Mouse (Mus musculus) forebrain, embryonic 15.5 days (tissue): ENCODE measurements at regions not wholly inside any gene's neighbourhood (a gene's known extent, or its start where the extent isn't known, plus 50 kb on each side); places are given as distances from the start of the nearest gene placed in this dataset.
"Not testable (repeated sequence)": the region's sequence is repeated elsewhere in the genome, so short reads cannot be mapped to it uniquely, and the experiment has no call there.

Experiments
- ATAC-seq: fragments of 200-750 bp; cut with Nextera tagmentation; replicated peaks from 2 replicates; pipeline ENCODE4 v1.8.0; 2017; ENCODE audit warnings: mild to moderate bottlenecking, moderate TSS enrichment, moderate library complexity
- H3K27ac ChIP-seq: fragments of 300-500 bp; sonication (generic); replicated peaks from 2 replicates; pipeline ENCODE4 v1.5.1; 2015; ENCODE audit warnings: mild to moderate bottlenecking, inconsistent platforms
- H3K27me3 ChIP-seq: fragments of 300-500 bp; sonication (generic); 2 replicates; pipeline ENCODE4 v1.6.1; 2015; ENCODE audit warnings: inconsistent platforms
- H3K36me3 ChIP-seq: fragments of 300-500 bp; sonication (generic); 2 replicates; pipeline ENCODE4 v1.6.1; 2015; ENCODE audit warnings: mild to moderate bottlenecking, inconsistent platforms
- H3K4me1 ChIP-seq: fragments of 300-500 bp; sonication (generic); 2 replicates; pipeline ENCODE4 v1.6.1; 2015; ENCODE audit warnings: inconsistent platforms
- H3K4me2 ChIP-seq: fragments of 300-500 bp; sonication (generic); replicated peaks from 2 replicates; pipeline ENCODE4 v1.6.1; 2015; ENCODE audit warnings: mild to moderate bottlenecking, inconsistent platforms
- H3K4me3 ChIP-seq: fragments of 300-500 bp; sonication (generic); 2 replicates; pipeline ENCODE4 v1.5.1; 2015; ENCODE audit warnings: mild to moderate bottlenecking, inconsistent platforms
- H3K9ac ChIP-seq: fragments of 300-500 bp; sonication (generic); replicated peaks from 2 replicates; pipeline ENCODE4 v1.6.1; 2015; ENCODE audit warnings: mild to moderate bottlenecking, inconsistent platforms
- H3K9me3 ChIP-seq: fragments of 300-500 bp; sonication (generic); 2 replicates; pipeline ENCODE4 v1.6.1; 2016; ENCODE audit warnings: inconsistent platforms
- WGBS: fragments of 180-500 bp; shearing (Covaris S2); methylation state at CpG from one replicate; pipeline ENCODE4 v1.1.7; 2015; ENCODE audit warnings: mixed read lengths; 5-methylcytosine and 5-hydroxymethylcytosine counted together

DNA sequence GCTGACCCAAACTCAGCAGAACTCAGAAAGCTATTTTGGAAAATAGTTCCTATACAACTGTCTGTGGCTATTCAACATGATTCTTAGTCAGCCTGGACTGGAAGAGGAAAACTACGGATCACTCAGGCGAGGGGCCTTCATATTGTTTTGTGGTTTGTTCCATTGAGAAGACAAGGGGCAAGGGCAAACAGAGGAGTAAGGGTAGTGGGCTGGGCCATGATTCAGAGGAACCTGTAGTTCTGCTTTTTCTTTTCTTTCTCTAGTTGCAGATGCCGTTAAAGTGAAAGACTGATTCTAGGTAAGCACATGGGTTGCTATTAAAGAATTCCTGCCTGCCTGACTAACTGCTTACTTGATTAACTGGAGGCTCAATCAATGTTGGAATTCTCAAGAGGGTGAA is 129.8 kb upstream of the Teddm2 start:
- Histone ChIP-seq H3K4me2 (no peak overlapping the region), H3K27me3 (no peaks in the 10 kb centered on the region), H3K36me3 (no peaks in the 10 kb centered on the region), H3K4me1 (no peaks in the 10 kb centered on the region), H3K9ac (no peak overlapping the region), H3K9me3 (no peaks in the 10 kb centered on the region), H3K27ac (no peak overlapping the region), H3K4me3 (no peak overlapping the region)
- ATAC-seq, result no peak
- WGBS, result 72% methylated on average over 3 of the region's 3 CpGs

GRCm38 (mm10) chr1:154032669-154033099 is 132.7 kb upstream of the Teddm2 start:
- Histone ChIP-seq H3K9ac (no peak overlapping the region), H3K9me3 (no peaks in the 10 kb centered on the region), H3K27ac (no peak overlapping the region), H3K4me3 (no peak overlapping the region), H3K27me3 (no peaks in the 10 kb centered on the region), H3K36me3 (no peaks in the 10 kb centered on the region), H3K4me2 (0 out of 2 replicates have a peak overlapping the region, but pooled peaks have one; percentile 16), H3K4me1 (no peaks in the 10 kb centered on the region)
- no peak for ATAC-seq
- 21% methylated on average over 14 of the region's 14 CpGs for WGBS

DNA sequence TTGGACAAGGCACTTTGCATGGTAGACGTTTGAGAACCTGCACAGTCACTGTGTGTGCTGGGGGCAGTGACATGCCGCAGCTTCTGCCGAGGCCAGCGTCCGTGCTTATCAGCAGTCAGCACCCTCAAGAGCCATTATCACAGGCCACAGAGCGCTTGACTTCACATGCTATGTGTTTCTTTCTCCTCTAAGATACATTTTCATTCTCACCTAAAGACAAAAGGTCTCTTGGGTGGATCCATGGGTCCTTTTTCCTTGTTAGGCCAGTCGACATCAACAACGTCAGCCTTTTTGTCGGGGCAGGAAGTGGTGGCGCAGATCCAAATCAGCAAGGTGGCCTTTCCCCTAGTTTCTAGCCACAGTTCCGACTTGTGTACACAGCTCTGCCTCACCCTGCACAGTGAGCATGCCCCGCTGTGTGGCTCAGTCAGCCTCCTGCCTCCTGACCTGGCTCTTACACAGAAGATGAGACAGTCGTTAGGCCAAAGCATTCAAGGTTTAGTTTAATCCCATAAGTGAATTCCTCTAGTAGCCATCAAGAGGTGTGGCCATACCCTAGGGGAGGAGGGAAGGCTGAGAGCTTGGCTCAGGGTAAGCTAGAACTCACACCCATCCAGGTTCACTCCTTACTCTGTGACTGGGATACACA is 134.1 kb upstream of the Teddm2 start:
- Histone ChIP-seq H3K4me2 (no peak overlapping the region), H3K9ac (no peak overlapping the region), H3K9me3 (no peaks in the 10 kb centered on the region), H3K27ac (no peak overlapping the region), H3K4me3 (no peak overlapping the region), H3K4me1 (no peaks in the 10 kb centered on the region), H3K36me3 (no peaks in the 10 kb centered on the region), H3K27me3 (no peaks in the 10 kb centered on the region)
- 77% methylated on average over 13 of the region's 13 CpGs for WGBS
- ATAC-seq, result no peak

GRCm38 (mm10) chr1:154036729-154037270 is 136.8 kb upstream of the Teddm2 start:
- Histone ChIP-seq H3K4me3 (no peak overlapping the region), H3K4me1 (no peaks in the 10 kb centered on the region), H3K9me3 (no peaks in the 10 kb centered on the region), H3K36me3 (no peaks in the 10 kb centered on the region), H3K4me2 (no peak overlapping the region), H3K9ac (no peak overlapping the region), H3K27me3 (no peaks in the 10 kb centered on the region), H3K27ac (no peak overlapping the region)
- 53% methylated on average over 4 of the region's 4 CpGs for WGBS
- ATAC-seq, result no peak

DNA sequence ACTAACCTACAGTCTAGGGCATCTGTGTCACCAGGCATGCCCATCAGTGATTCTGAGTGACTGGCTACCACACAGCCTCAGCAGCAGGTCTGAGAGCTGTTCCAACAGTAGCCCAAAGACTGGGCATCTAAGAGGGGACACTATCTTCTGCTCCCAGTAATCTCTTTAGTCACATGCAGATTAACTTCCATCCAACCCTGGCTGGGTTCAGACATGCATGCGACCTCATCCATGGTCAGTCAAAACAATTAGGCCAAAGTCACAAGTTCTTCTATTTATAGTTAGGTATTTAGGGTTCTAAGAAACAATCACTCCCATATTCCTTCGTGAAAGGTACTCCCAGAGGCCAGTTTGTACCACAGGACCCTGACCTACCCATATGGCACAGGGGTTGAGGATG is 138.2 kb upstream of the Teddm2 start:
- H3K27me3 ChIP-seq, result no peaks in the 10 kb centered on the region

DNA sequence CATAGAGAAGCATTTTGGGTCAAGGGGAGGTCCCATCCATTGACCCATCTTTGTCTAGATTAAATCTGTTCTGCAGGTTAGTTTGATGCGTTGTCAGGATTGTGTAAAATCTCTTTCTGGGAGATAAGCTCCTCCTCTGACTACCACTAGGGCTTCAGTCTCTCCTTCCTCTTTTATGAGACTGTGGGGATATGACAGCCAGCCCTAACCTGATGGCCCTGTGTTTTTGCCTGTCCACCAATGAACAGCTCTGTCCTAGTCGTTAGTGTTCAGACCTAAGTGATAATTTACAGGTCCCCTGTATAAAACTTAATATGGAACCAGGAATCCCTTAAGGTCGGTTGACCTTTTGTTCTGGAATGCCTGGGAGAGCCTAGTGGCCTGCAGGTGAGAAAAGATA is 140.9 kb upstream of the Teddm2 start:
- no peaks in the 10 kb centered on the region for H3K36me3 ChIP-seq
- no peak for ATAC-seq
- H3K9me3 ChIP-seq, result no peaks in the 10 kb centered on the region
- H3K27me3 ChIP-seq, result no peaks in the 10 kb centered on the region
- H3K4me3 ChIP-seq, result no peak overlapping the region
- H3K9ac ChIP-seq, result no peak overlapping the region
- 73% methylated on average over 3 of the region's 3 CpGs for WGBS
- H3K4me1 ChIP-seq, result no peaks in the 10 kb centered on the region
- no peak overlapping the region for H3K4me2 ChIP-seq
- no peak overlapping the region for H3K27ac ChIP-seq

More for the DNA sequence above, 138.2 kb upstream of the Teddm2 start:
- no peaks in the 10 kb centered on the region for H3K9me3 ChIP-seq
- 64% methylated on average over 2 of the region's 2 CpGs for WGBS
- no peaks in the 10 kb centered on the region for H3K4me1 ChIP-seq
- no peak for ATAC-seq
- no peaks in the 10 kb centered on the region for H3K36me3 ChIP-seq
- H3K9ac ChIP-seq, result no peak overlapping the region
- H3K27ac ChIP-seq, result no peak overlapping the region
- H3K4me3 ChIP-seq, result no peak overlapping the region
- H3K4me2 ChIP-seq, result no peak overlapping the region

DNA sequence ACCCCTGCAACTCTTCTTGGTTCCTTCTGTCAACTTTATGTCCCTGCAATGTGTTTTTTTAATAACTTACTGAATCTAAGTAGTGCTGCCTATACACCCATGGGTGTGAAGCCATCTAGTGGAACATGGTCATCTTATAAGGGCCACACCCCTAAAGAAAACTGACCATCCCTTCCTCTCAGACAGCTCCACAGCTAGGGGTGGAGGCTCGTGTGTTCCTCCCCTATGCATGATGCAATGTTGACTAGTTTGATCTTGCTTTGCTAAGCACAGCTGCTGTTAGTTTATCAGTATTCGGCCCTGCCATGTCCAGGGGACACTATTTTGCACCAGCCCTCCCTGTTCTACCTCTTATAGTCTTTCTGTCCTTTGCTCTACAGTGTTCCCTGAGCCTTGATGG is 142.9 kb upstream of the Teddm2 start:
- no peak overlapping the region for H3K4me3 ChIP-seq
- H3K9ac ChIP-seq, result no peak overlapping the region
- H3K36me3 ChIP-seq, result no peaks in the 10 kb centered on the region
- ATAC-seq, result no peak
- WGBS, result 78% methylated on average over 2 of the region's 2 CpGs
- no peak overlapping the region for H3K27ac ChIP-seq
- H3K4me1 ChIP-seq, result no peaks in the 10 kb centered on the region
- H3K9me3 ChIP-seq, result no peaks in the 10 kb centered on the region
- no peaks in the 10 kb centered on the region for H3K27me3 ChIP-seq
- H3K4me2 ChIP-seq, result no peak overlapping the region

DNA sequence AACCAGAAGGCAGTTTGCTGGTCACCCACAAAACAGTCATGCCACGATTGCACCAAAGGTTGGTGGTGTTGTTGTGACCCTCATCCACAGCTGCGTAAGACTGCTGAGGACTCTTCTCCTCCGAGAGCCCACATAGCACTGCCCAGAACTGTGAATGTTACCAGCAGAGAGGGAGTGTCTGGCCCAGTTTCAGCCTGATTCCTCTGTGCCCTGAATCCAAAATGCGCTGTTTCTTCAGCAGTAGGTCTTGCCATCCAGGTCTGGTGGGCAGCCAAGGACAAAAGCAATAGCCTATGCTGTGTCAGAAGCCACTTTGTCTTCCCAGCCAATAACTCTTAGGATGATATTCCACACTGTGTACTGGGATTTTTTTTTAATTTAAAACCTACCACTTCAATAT is 144.7 kb upstream of the Teddm2 start:
- ATAC-seq, result no peak

GRCm38 (mm10) chr1:154045951-154046350 is 145.9 kb upstream of the Teddm2 start:
- no peak overlapping the region for H3K9ac ChIP-seq
- no peak overlapping the region for H3K27ac ChIP-seq
- H3K9me3 ChIP-seq, result no peaks in the 10 kb centered on the region
- H3K4me1 ChIP-seq, result no peaks in the 10 kb centered on the region
- H3K27me3 ChIP-seq, result no peaks in the 10 kb centered on the region
- H3K4me3 ChIP-seq, result no peak overlapping the region
- H3K36me3 ChIP-seq, result no peaks in the 10 kb centered on the region
- H3K4me2 ChIP-seq, result no peak overlapping the region
- no peak for ATAC-seq

More for the DNA sequence above, 144.7 kb upstream of the Teddm2 start:
- Histone ChIP-seq H3K27ac (no peak overlapping the region), H3K36me3 (no peaks in the 10 kb centered on the region), H3K4me3 (no peak overlapping the region), H3K9me3 (no peaks in the 10 kb centered on the region), H3K4me1 (no peaks in the 10 kb centered on the region), H3K4me2 (no peak overlapping the region), H3K27me3 (no peaks in the 10 kb centered on the region), H3K9ac (no peak overlapping the region)
- WGBS, result 83% methylated on average over 4 of the region's 4 CpGs

- Histone ChIP-seq H3K4me2 (no peak overlapping the region), H3K4me3 (no peak overlapping the region), H3K9me3 (no peaks in the 10 kb centered on the region), H3K36me3 (no peaks in the 10 kb centered on the region), H3K4me1 (no peaks in the 10 kb centered on the region), H3K27ac (no peak overlapping the region), H3K9ac (no peak overlapping the region), H3K27me3 (no peaks in the 10 kb centered on the region)
- 73% methylated on average over 7 of the region's 7 CpGs for WGBS
- ATAC-seq, result no peak
These were observed 147.3 kb upstream of the Zfp648 start for GRCm38 (mm10) chr1:154053641-154054040.

DNA sequence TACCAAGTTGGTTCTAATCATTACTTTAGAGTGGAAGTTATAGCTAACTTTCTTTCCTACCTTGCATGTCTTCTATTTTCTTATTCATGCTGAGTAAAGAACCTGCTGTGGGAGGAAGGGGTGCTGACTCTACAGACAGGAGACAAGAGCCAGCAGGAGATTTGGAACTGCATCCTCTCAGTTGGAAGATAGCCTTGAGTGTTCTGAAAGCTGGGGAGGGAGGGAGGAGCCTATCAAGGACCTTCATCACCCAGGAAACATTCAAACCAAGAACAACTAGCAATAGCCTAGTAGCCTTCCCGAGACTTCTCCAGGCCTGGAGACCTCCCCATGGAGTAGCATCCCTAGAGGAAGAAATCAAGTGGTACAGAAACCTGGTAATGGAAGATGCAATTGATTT is 146.1 kb upstream of the Zfp648 start:
- Histone ChIP-seq H3K9ac (no peak overlapping the region), H3K27ac (no peak overlapping the region), H3K36me3 (no peaks in the 10 kb centered on the region), H3K4me3 (no peak overlapping the region), H3K4me1 (no peaks in the 10 kb centered on the region), H3K27me3 (no peaks in the 10 kb centered on the region), H3K4me2 (no peak overlapping the region), H3K9me3 (no peaks in the 10 kb centered on the region)
- ATAC-seq, result no peak
- 78% methylated on average over 1 of the region's 1 CpGs for WGBS

DNA sequence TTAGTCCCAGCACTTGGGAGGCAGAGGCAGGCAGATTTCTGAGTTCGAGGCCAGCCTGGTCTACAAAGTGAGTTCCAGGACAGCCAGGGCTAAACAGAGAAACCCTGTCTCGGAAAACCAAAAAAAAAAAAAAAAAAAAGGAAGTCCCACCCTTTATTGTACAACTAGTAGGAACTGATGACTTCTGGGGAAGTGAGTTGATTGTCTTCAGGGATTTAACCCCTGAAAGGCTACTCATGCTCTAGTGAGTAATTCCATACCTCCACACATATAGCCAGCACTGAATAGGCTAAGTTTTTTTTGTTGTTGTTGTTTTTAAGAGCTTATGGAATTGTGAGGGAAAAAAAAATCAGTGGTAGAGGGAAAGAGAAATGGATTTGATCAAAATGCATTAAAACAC is 139.6 kb upstream of the Zfp648 start:
- not testable (repeated sequence) for H3K9me3 ChIP-seq, ATAC-seq, H3K4me1 ChIP-seq, H3K36me3 ChIP-seq, H3K9ac ChIP-seq, H3K27ac ChIP-seq, H3K27me3 ChIP-seq, H3K4me2 ChIP-seq, H3K4me3 ChIP-seq
- 78% methylated on average over 2 of the region's 2 CpGs for WGBS

DNA sequence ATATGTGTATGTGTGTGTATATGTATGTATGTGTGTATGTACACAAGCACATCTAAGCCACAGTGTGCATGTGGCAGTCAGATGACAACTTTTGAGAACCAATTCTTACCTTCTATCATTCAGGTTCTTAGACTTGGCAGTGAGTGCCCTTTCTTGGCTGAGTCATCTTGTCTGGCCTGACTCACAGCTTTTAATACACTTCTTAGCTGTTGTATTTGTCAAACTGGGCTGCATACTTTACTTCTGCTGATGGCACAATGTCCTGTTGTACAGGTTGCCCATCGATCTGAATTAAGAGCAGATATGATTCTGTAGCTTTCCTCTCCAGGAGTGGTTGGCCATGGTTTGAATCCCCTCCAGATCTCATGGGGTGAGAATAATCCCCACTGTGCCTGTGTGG is 139.1 kb upstream of the Zfp648 start:
- WGBS, result 83% methylated on average over 1 of the region's 1 CpGs
- no peaks in the 10 kb centered on the region for H3K9me3 ChIP-seq
- no peaks in the 10 kb centered on the region for H3K4me1 ChIP-seq
- no peak overlapping the region for H3K4me2 ChIP-seq
- H3K27ac ChIP-seq, result no peak overlapping the region
- ATAC-seq, result no peak
- no peak overlapping the region for H3K9ac ChIP-seq
- H3K4me3 ChIP-seq, result no peak overlapping the region
- no peaks in the 10 kb centered on the region for H3K36me3 ChIP-seq
- no peaks in the 10 kb centered on the region for H3K27me3 ChIP-seq
